9 mouse cellular contexts compared by ENCODE assay signal in genomic region chr15:9073684-9074083, GRCm38 (mm10). TPM values are rescaled to one million over a fixed set of nuclear protein-coding genes. Genes with fewer than 3 reads are reported as not detected.
A peak's percentile ranks its signal among the peaks of the same experiment; 100 is the strongest.
DNase-seq lines count a peak whose midpoint lies in the region; ATAC-seq and TF ChIP-seq lines count a peak whose summit lies in the region.
"Had no signal": no experiment of that assay in that cellular context is flagged by ENCODE, and none has a peak within 500 bp of the region (broad histone marks: within the 10 kb centered on the region; RNA-seq: fewer than 3 reads in every experiment).

No protein-coding gene starts in this region.

- 51% methylated on average over 5 of the region's 5 CpGs for WGBS in intestine, postnatal 0 days
- WGBS in neural tube, embryonic 13.5 days: 86% methylated on average over 5 of the region's 5 CpGs

- no peaks in the 10 kb centered on the region for H3K9me3 ChIP-seq in erythroblast, embryonic 14.5 days (ENCODE audit: control insufficient read depth, low read length)
- H3K9me3 ChIP-seq in intestine, postnatal 0 days (ENCODE audit: control insufficient read depth): no peaks in the 10 kb centered on the region
- H3K9me3 ChIP-seq in neural tube, embryonic 13.5 days: no peaks in the 10 kb centered on the region

- 0 out of 2 replicates have a peak overlapping the region, but pooled peaks have one; percentile 31 for H3K9ac ChIP-seq in intestine, postnatal 0 days (ENCODE audit: low read depth, low read length)
- 0 out of 2 replicates have a peak overlapping the region, but pooled peaks have one; percentile 34 for H3K9ac ChIP-seq in neural tube, embryonic 13.5 days

- peak overlapping the region; percentile 85 for H3K4me2 ChIP-seq in intestine, postnatal 0 days (replicated peaks; ENCODE audit: low read depth)
- peak overlapping the region; percentile 66 for H3K4me2 ChIP-seq in neural tube, embryonic 13.5 days

- no peaks in the 10 kb centered on the region for H3K27me3 ChIP-seq in erythroblast, embryonic 14.5 days (ENCODE audit: control insufficient read depth)
- H3K27me3 ChIP-seq in intestine, postnatal 0 days (replicated peaks; ENCODE audit: control insufficient read depth, insufficient read depth, low read length): no peaks in the 10 kb centered on the region
- H3K27me3 ChIP-seq in neural tube, embryonic 13.5 days: no peaks in the 10 kb centered on the region

- ATAC-seq in erythroblast, adult 5-6 weeks (replicated peaks; ENCODE audit: low FRiP score, poor library complexity, severe bottlenecking): no peak
- ATAC-seq in intestine, postnatal 0 days: no peak
- no peak for ATAC-seq in neural tube, embryonic 13.5 days (ENCODE audit: low read depth)
- no peak for ATAC-seq in inflammation-experienced regulatory T-cells, adult 6 months

- no peak for TF ChIP-seq CTCF in layer of hippocampus, adult 2 months (conservative IDR thresholded peaks at IDR 0.05)
- TF ChIP-seq CTCF in intestine, postnatal 0 days (IDR thresholded peaks at IDR 0.05; ENCODE audit: low read depth): no peak

- DNase-seq in layer of hippocampus, adult 2 months (ENCODE audit: low spot score in 2 of 2): no peak
- DNase-seq in layer of hippocampus, postnatal 14 days (ENCODE audit: low spot score in 2 of 2): no peak
- no peak for DNase-seq in cerebellum, postnatal 4 days (ENCODE audit: low spot score in 2 of 2)
- DNase-seq: right cerebral cortex, postnatal 14 days had no signal

- peak overlapping the region; percentile 92 for H3K27ac ChIP-seq in layer of hippocampus, adult 2 months
- peak overlapping the region; percentile 57; the same call in 1 of the 2 replicates for H3K27ac ChIP-seq in intestine, postnatal 0 days (ENCODE audit: low read depth, low read length)
- no peak overlapping the region for H3K27ac ChIP-seq in neural tube, embryonic 13.5 days (replicated peaks)

- peaks cover 71% of the 10 kb centered on the region for H3K4me1 ChIP-seq in erythroblast, embryonic 14.5 days (ENCODE audit: control insufficient read depth)
- peaks cover 9% of the 10 kb centered on the region for H3K4me1 ChIP-seq in intestine, postnatal 0 days (replicated peaks; ENCODE audit: control insufficient read depth, insufficient read depth, low read length)
- H3K4me1 ChIP-seq in neural tube, embryonic 13.5 days (replicated peaks): peaks cover 47% of the 10 kb centered on the region

- peaks cover 70% of the 10 kb centered on the region for H3K36me3 ChIP-seq in erythroblast, embryonic 14.5 days (ENCODE audit: control insufficient read depth)
- no peaks in the 10 kb centered on the region for H3K36me3 ChIP-seq in intestine, postnatal 0 days (ENCODE audit: control insufficient read depth, insufficient read depth)
- H3K36me3 ChIP-seq in neural tube, embryonic 13.5 days: no peaks in the 10 kb centered on the region

- H3K4me3 ChIP-seq in erythroblast, embryonic 14.5 days (replicated peaks): peak overlapping the region; percentile 89
- peak overlapping the region; percentile 90; the same call in 1 of the 2 replicates for H3K4me3 ChIP-seq in layer of hippocampus, adult 2 months
- H3K4me3 ChIP-seq in intestine, postnatal 0 days (ENCODE audit: low read depth, low read length): peak overlapping the region; percentile 95
- peak overlapping the region; percentile 92 for H3K4me3 ChIP-seq in neural tube, embryonic 13.5 days

RNA-seq across cellular contexts. Expression of gene Nadk2, which starts 2.6 kb away (rescaled TPM):
- polyA plus RNA-seq in erythroblast, embryonic 14.5 days (2012): 7.3 and 10.8 TPM in 2 replicates
- total RNA-seq in erythroblast, adult 5-6 weeks (2015; ENCODE audit: low replicate concordance): 252 and 320 TPM in 2 replicates
- total RNA-seq in erythroblast, adult 5-6 weeks (2017; ENCODE audit: low replicate concordance): 514 and 775 TPM in 2 replicates
- total RNA-seq in layer of hippocampus, adult 2 months (2021): 10 to 100 TPM; 64.4 to 69.3 TPM
- 10 to 100 TPM; 51.6 to 51.7 TPM for total RNA-seq in layer of hippocampus, postnatal 14 days (2021)
- polyA plus RNA-seq in intestine, postnatal 0 days (2015; fragmentation: Nextera tagmentation; extraction: Ambion mirVana): 37.3 and 38.8 TPM in 2 replicates
- polyA plus RNA-seq in neural tube, embryonic 13.5 days (2015; fragmentation: Nextera tagmentation; extraction: Ambion mirVana): 28.4 and 34.4 TPM in 2 replicates
- 1 to 10 TPM; 6.5 to 8.7 (median 8.4) TPM for polyA plus RNA-seq in inflammation-experienced regulatory T-cells, adult 6 months (2017; shearing (Covaris generic))
